Mouse (Mus musculus): ENCODE measurements around the gene Gm9376. TPM values are rescaled to one million over a fixed set of nuclear protein-coding genes. Genes with fewer than 3 reads are reported as not detected.

Gm9376 gene
- polyA plus RNA-seq (2015; fragmentation: Nextera tagmentation; extraction: Ambion mirVana) = not detected in 2 replicates

GRCm38 (mm10) chr14:118266660-118267059 is at the start of gene Gm9376:
TSS of gene Gm9376 (plus strand) at chr14:118266960.

DNA sequence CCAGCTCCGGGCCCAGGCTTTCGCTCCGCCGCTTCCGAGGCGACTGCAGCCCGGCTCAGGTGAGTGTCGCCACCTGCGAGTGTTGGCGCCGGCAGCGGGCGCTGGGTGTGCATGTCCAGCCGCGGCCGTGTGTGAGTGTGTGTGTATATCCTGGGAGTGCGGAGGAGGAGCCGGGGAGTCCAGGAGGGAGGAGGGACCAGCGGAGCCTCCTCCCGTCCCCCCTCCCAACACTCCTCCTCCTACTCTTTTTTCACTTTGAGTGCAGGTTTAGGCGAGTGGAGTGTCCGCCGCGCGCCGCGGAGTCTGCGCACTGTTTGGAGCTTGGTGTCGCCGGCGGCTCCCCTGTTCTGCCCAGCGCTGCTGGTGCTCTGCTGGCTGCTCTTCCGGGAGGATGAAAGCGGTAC is 29.9 kb upstream of the Gm9376 start, which contains the start of gene Sox21:
Sox21 (minus strand) TSS at position 145 of the 404 bp plus-strand sequence.

Small RNA genes lying within 50 kb of the gene (microRNA-seq; reads per million reads assigned to microRNA genes)
- not detected for gene Mir6241 (ENCODE audit: borderline replicate concordance, insufficient number of aligned reads)

Other genes starting within 250 kb of the Gm9376 start
- 0.58 and 0.95 TPM in 2 replicates for gene Dct, start 214.7 kb upstream of the Gm9376 start, polyA plus RNA-seq (2015; fragmentation: Nextera tagmentation; extraction: Ambion mirVana)
- gene Tgds, start 134.2 kb upstream of the Gm9376 start, polyA plus RNA-seq (2015; fragmentation: Nextera tagmentation; extraction: Ambion mirVana) = 44.0 and 48.1 TPM in 2 replicates
- 36.7 and 41.4 TPM in 2 replicates for gene Gpr180, start 129.8 kb upstream of the Gm9376 start, polyA plus RNA-seq (2015; fragmentation: Nextera tagmentation; extraction: Ambion mirVana)
- 0.06 TPM in 1 of 2 replicates, not detected in the other for gene Sox21, start 29.9 kb upstream of the Gm9376 start, polyA plus RNA-seq (2015; fragmentation: Nextera tagmentation; extraction: Ambion mirVana)